Mouse (Mus musculus) CD4-positive helper T cell, adult 2 months (primary cell): ENCODE results near the gene Scnn1a.
"Not testable (repeated sequence)": the region's sequence is repeated elsewhere in the genome, so short reads cannot be mapped to it uniquely, and the experiment has no call there.

ENCODE experiments used
- DNase-seq: peaks from one replicate; pipeline ENCODE4 v3.0.0-alpha.2; 2012; ENCODE audit warnings: low read depth, missing footprints, low spot score

The Scnn1a gene

DNA sequence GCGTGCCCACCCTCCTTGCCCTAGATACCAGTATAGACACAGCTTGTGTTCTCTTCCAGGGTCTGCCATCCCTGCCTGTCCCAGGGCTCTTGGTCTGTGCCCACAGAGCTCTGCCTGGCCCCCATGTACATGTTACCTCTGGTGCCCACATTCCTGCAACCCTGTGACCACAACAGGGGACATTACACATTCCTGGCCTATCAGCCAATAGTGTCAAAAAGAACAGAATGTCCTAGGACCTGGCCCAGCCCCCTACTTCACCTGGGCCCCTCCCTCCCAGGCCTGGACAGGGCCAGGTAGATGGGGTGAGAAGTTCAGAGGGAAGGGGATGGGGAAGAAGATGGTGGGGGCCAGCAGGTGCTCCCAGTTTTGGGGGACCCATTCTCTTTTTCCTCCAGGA is at the start of gene Scnn1a:
TSS of gene Scnn1a (plus strand) at position 337 of the 400 bp plus-strand sequence.
- DNase-seq = no peak

DNA sequence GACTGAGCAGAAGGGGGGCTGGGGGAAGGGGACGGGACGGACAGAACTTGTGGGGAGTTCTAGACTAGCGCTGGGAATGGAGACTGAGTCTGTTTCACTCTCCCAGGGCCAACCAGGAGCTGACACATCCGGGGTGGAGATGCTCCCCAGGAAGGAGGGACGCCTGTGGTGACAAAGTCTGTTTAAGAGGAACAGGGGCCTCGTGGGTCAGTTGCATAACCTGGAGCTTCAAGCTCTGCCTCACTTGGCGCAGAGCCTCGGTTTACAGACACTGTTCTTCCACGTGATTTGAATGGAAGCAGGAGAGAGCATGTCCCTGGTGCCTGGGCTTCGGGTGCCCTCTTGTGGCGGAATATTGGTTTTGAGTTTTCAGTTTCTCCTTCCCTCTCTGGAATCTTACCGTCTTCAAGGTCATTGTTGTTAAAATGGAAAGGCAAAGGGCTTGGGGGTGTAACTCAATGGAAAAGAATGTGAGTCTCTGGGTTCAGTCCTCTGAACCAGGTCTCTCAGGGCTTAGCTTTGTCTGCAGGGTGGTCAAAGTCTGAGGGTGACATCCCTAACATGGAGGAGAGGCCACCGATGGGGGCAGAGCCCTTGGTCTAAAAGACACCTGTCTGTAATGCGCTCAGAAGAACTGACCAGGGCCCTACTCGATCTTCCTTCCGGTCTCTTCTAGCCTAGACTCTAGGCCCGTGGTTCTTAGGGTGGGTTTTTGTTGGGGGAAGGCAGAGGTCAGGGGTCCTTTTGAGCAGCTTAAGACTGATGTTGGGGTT is 48.8 kb upstream of the Scnn1a start:
- DNase-seq = peak; percentile 87

DNA sequence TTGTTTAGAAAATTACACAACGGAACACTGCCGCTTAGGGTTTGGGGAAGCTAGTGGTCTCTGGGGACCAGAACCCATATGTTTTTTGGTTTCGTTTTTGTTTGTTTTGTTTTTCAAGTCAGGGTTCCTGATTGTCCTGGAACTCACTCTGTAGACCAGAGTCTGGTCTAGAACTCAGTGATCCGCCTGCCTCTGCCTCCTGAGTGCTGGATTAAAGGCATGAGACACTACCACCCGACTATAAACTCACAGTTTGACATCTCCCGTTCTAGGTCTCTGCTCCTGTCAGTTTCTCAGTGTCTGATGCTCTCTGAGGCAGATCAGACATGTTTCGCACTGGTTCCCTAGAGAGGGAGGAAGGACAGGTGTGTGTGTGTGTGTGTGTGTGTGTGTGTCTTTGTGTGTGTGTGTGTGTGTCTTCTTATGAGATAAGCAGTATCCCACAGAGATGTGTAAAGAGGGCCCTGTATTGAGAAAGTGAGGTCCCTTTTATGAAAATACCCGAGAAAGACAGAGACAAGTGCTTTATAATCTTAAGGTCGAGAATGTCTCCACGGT is 48.2 kb upstream of the Scnn1a start:
- DNase-seq = no peak

DNA sequence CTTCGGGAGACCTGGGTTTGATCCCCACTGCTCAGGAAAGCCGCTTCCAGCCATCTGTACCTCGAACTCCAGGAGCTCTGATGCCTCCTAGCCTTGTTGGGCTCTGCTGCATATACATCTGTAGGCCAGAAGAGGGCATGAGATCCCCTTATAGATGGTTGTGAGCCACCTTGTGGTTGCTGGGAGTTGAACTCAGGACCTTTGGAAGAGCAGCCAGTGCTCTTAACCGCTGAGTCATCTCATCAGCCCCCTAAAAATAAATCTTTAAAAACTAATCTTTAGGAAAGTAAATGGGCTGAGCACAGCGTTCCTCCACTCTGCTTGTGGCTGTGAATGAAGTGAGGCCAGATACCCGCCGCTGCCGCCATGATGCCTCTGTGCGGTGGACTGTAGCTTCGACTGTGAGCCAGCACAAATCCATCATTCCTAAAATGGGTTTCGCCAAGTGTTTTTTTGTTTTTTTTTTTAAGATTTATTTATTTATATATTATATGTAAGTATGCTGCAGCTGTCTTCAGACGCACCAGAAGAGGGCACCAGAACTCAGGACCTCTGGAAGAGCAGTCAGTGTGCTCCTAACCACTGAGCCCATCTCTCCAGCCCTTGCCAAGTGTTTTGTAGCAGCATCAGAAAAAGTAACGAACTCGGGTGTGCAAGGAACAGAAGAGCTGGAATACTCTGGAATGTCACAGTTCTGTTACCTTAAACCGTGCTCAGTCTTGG is 45.5 kb upstream of the Scnn1a start:
- peak; percentile 61 for DNase-seq

DNA sequence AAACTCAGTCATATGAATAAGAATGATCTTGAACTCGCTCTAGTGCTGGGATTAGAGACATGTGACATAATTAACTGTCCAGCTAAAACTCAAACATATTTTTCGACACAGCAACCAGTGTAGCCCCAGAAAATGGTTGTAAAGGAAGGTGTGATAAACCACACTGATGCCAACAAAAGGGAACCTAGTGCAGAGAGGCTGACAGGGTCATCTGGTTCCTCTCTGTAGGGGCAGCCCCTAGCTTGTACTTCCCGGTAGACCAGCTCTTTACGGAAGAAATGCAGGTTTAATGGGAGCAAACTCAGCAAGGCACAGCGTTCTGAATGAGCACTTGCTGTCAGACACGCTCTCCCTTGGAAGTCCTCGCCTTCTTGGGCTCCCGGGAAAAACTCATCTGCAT is 40.7 kb upstream of the Scnn1a start:
- no peak for DNase-seq

DNA sequence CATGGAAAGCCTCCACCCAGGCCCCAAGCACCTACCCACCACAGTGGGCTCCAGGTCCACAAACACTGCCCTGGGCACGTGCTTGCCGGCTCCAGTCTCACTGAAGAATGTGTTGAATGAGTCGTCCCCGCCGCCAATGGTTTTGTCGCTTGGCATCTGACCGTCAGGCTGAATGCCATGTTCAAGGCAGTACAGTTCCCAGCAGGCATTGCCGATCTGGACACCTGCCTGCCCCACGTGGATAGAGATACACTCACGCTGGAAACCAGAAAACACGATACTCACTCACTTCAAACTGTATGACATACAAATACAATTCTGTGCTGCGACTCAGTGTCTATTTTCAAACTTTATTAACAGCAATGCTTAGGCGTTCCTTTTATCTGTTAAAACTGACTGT is 37.7 kb upstream of the Scnn1a start:
- DNase-seq = not testable (repeated sequence)

DNA sequence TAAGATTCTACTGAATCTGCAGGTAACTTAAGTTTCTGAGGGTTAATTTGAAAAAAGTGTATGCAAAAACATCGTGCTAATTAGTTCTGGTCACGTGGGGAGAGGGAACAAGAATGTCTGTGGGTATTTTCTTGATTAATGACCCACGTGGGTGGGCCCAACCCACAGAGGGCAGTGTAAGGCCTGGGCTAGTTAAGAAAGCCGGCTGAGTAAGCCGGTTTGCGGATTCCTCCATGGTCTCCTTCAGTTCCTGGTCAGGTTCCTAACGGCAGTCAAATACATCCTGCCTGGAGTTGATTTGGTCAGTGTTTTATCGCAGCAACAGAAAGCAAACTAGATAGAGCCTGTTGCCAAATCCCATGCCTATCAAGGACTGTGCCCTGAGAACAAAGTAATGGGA is 36.2 kb upstream of the Scnn1a start:
- no peak for DNase-seq

DNA sequence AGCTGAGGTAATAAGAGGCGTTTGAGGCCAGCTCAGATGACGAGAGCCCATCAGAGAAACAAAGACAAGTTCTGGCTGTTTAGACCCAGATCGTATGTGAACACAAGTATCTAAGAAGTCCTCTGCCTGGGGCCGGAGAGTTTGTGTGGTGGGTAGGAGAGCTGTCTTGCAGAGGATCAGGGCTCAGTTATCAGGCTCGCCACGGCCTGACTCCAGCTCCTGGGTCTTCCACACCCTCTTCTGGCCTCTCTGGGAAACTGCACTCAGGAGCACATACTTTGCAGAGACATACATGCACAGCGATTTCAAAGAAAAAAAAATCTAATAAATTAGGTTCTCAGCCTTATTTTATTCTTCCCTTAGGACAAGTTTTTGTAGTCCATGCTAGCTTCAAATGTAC is 35.7 kb upstream of the Scnn1a start:
- no peak for DNase-seq

DNA sequence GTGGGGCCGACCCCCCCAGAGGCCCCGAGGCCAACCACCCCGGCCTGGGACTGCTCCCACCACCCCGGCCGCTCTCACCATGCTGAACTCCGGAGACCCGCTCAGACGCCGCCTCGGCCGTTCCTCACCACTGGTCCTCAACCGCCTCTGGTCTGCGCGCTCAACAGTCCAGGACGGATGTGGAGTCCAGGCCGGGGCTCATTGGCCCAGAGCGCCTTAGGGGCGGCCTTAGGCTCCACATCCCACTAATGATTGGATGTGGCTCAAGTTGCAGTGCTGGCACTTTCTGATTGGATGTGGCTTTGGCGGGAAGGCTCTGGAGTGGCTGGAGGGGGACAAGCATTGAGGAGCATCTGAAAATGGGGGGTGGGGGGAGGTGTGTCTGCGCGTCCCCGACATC is 34.6 kb upstream of the Scnn1a start, which contains the start of gene Tuba3a:
TSS of gene Tuba3a (minus strand) at position 153 of the 400 bp plus-strand sequence.
- no peak for DNase-seq

DNA sequence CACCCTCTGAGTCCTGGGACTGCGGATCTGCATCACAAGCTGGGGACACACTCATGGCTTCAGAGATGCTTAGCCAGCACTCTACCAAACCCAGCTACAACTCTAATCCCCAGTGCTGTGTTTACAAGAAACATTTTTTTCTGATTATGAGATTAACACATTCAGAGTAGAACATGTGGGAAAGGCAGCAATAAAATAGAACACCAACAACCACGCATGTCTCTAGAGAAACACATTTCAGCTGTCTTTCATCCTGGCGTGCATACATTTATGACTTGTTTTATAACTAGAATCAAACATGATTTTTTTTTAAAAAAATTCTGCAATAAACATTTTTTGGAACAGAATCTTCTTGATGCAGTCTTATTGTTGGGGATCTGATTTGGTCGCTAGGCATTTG is 33.5 kb upstream of the Scnn1a start:
- DNase-seq = no peak

DNA sequence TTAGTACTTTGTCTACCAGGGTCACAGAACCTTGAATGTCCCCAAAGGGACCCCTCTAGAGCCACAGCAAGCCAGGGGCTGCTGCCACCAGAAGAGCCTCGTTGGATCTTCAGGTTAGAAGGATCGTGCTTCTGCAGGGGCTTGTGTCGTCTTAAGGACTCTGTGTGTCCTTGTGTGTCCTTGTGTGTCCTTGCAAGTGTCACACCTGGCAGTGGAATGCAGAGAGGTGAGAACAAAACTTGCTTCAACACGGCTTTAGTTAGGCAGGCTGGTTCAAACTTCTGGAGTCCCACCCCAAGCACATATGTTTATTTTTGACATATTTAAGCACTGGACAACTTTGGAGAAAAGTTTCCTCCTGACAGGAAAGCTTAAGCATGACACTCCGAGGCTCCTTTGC is 31.7 kb upstream of the Scnn1a start:
- no peak for DNase-seq

DNA sequence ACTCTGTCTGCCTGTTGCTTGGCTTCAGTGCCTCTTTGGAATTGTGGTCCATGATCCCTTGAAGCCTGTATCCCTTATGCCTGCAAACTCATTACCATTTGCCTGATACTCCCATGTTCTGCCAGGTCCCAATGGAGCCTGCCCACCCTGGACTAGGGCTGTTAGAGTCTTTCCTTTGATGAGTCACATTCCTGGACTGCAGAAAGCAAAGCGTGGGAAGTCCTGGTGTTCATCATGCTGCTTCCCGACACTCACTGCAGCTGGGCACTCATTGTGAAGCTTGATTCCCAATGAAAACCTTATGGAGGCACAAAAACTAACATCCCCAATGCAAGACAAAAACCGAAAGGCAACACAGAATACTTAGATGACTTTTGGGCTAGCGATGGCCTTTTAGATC is 29.1 kb upstream of the Scnn1a start:
- DNase-seq = no peak

DNA sequence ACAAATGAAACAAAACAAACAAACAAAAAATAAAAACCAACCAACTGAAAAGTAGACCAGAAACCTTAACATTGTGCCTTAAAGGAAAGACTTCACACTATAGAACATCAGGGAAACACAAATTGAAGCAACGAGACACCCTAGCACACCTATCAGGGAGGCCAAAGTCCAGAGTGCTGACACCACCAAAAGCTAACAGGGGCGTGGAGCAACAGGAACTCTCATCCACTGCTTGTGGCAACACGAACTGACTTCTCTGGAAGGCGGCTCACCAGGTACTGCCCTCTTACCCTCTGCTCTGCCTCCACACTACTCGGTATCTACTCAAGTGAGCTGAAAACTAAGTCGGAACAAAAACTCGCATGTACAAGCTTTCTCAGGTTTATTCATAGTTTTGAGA is 28.2 kb upstream of the Scnn1a start:
- DNase-seq = no peak

DNA sequence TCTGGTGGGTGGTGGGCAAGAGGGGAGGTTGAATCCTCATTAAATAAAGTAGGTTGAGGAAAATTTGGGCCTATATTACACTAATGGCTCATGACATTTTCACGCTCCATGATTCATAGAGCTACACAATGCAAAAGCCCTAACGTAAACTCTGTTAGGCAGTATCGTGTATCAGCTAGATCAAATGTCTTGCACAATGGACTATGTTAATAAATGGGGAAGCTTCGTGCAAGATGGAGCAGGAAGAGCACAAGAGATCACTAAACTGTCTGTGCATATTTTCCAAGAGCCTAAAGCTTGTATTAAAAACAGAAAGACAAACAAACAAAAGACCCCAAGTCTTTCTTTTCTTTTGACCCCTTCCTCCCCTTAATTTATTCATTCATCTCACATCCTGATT is 26.4 kb upstream of the Scnn1a start:
- DNase-seq = no peak

DNA sequence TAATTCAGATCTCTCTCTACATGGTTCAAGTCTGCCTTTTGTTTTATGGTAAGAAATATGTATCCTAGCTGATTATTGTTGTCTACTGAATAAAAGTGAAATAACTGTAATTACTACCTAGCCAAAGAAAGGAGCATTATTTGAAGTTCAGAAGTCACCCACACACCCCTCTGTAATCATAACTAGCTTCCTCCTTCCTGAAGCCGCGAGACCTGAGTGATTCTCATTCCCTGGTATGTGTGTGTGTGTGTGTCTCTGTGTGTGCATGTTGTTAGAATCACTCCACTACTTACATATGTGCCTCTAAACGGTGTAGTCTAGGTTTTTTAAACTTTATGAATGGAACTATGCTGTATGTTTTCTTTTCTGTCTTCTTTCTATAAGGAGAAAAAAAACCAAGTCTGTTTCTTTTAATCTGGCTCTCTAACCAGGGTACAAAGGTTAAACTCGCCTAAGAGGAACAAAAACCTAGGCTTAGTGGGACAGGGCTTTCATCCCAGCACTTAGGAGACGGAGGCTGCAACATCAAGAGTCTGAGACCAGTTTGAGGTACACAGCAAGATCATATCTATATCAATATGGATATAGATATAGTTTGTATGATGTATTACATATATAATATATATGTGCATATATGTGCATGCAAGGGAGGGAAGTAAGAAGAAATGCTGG is 23.2 kb upstream of the Scnn1a start:
- DNase-seq = no peak

DNA sequence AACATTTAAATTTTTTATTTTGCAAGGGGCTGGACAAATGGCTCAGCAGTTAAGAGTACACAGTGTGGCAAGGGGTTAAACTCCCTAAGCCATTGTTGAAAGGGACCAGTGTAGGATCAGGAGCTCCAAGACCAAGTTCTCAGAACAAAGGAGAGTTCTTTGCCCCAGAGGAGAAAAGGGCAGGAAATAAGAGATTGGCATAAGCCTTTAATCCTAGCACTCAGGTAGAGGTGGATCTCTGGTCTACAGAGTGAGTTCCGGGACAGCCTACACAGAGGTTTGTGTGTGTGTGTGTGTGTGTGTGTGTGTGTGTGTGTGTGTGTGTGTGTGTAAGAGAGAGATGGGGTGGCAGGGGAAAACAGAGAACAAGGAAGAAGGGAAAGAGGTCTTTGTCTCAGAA is 19.5 kb upstream of the Scnn1a start:
- DNase-seq = no peak

DNA sequence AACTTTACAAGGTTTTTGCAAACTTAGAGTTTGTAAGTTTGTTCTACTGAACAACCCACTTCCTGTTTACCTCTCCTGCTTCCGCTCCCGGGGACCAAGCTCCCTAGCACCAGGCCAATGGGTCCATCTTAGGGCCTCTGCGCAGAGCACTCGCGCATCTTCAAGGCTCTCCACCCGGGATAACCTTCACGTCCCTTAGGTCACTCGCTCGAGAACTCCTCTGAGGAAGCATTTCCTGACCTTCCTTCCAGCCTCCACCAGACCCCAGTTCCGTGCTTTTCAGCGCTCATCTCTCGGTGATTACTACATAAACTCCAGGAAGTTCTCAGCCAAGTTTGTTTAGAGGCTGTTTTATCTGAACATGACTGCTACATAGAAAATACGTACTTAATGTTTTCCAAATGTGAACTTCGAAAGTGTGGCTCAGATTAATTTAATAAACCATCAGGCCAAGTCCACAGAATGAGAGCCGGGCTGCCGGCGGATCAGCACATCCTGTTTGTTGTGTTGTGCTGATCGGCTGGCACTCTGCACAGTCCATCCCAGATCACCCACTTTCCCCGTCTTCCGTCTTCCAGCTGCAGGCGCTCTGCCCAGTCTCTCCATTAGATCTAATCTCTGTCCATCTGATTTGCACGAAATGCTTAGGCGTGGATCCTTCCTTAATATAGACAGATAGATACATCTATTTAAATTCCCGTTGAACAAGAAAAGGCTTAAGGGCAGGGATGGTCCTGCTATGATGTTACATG is 18.1 kb upstream of the Scnn1a start:
- DNase-seq = peak; percentile 27

DNA sequence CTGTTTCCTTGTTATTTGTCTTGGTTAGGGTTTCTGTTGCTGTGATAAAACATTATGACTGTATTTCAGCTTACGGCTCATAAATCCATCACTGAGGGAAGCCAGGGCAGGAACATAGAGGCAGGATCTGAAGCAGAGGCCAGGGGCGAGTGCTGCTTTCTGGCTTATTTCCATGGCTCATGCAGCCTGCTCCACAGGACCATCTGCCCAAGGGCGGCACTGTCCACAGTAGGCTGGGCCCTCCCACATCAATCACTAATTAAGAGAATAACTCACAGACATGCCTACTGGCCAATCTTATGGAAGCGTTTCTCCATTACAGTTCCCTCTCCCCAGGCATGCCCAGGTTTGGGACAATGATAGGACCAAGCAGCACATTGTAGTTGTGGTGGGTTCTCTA is 17.2 kb upstream of the Scnn1a start:
- DNase-seq = no peak

DNA sequence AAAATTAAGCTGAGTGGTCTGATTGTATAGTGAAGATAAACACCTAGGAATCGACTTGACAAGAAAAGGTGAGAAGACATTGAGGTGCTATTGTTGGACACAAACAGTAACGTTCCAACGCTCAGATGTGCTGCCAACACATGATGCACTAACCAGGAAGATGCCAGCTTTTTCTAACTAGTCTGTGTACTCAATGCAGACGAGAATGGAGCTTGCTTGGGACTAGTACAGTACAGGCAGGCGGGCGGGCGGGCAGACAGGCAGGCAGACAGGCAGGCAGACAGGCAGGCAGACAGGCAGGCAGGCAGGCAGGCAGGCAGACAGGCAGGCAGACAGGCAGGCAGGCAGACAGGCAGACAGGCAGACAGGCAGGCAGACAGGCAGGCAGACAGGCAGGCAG is 16.1 kb upstream of the Scnn1a start:
- not testable (repeated sequence) for DNase-seq

DNA sequence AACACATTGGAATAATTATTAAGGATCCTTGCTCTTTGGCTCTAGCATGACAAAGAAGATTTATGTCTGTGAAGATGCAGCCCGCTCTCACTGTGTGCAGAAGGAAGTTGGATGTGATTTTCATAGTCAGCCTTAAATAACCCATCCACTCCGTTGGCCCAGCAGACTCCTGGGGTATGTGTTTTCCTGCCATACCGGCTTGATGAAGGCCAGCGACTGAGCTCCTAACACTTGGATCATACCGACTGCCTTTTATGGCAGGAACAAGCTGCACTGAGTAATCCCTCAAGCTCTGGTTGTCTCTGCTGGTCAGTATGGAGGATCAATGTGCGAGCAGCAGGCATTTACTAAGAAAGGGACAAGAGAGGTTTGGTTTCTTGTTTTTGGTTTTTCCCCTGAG is 15.0 kb upstream of the Scnn1a start:
- DNase-seq = no peak

DNA sequence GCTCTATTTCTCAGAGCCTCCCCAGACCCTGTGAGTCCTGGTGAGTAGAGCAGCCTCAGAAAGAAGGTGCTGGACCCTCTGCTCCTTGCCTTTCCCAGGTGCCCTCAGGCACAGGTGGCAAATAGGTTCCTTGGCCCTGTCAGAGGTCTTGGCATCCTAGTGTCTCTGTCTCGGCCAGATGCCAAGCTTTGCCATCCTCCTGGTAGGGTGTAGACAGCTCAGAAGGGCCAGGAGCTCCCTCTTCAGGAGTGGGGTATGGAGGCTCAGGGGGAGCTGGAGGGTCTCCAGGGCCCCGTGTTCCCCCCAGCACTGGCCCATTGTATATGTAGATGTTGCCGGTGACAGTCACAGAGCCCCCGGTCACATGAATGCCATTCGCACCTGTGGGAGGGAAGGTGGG is 13.4 kb upstream of the Scnn1a start:
- no peak for DNase-seq

DNA sequence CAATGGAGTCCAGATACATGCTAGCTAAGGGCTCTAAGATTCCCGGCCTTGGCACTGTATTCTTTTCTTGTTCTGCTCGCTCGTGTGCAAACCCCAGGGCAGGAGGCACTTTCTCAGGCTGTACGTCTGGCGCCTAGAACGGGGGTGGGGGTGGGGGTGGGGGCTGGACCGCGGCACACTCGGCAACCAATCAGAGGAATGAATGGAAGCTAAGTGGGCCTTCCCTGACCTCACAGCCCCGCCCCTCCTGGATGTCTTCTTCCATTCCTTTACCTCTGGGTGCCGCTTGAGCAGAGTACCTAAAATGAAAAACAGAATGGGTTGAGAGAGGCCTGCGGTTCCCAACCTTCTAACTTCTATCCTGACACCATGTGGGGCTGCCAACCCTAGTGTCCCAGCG is 11.5 kb upstream of the Scnn1a start:
- no peak for DNase-seq
